23 mouse cellular contexts compared by ENCODE assay signal in genomic region chr14:121143831-121144455, GRCm38 (mm10).
A peak's percentile ranks its signal among the peaks of the same experiment; 100 is the strongest.
DNase-seq lines count a peak whose midpoint lies in the region; ATAC-seq and TF ChIP-seq lines count a peak whose summit lies in the region.
"Had no signal": no experiment of that assay in that cellular context is flagged by ENCODE, and none has a peak within 500 bp of the region (broad histone marks: within the 10 kb centered on the region; RNA-seq: fewer than 3 reads in every experiment).

No protein-coding gene starts in this region.

- H3K9ac ChIP-seq in liver, adult 2 months (ENCODE audit: low read depth, low read length) = no peak overlapping the region
- H3K9ac ChIP-seq in stomach, embryonic 16.5 days (ENCODE audit: low read length) = no peak overlapping the region
- H3K9ac ChIP-seq in stomach, postnatal 0 days (ENCODE audit: low read length) = no peak overlapping the region
- H3K9ac ChIP-seq: forebrain, embryonic 13.5 days; heart, embryonic 13.5 days; liver, embryonic 15.5 days had no signal

- 0 out of 2 replicates have a peak overlapping the region, but pooled peaks have one; percentile 13 for H3K27ac ChIP-seq in gastrocnemius, adult 2 months
- peak overlapping the region; percentile 66 for H3K27ac ChIP-seq in liver, adult 2 months (replicated peaks; ENCODE audit: insufficient read depth, low read depth, low read length)
- H3K27ac ChIP-seq in stomach, embryonic 16.5 days (ENCODE audit: low read length) = 0 out of 2 replicates have a peak overlapping the region, but pooled peaks have one; percentile 8
- no peak overlapping the region for H3K27ac ChIP-seq in stomach, postnatal 0 days (replicated peaks)
- H3K27ac ChIP-seq: forebrain, embryonic 13.5 days; heart, adult 2 months; heart, embryonic 13.5 days; hindbrain, postnatal 0 days; layer of hippocampus, adult 2 months had no signal

- no peak overlapping the region for H3K4me2 ChIP-seq in stomach, embryonic 16.5 days (ENCODE audit: low read depth, low read length)
- no peak overlapping the region for H3K4me2 ChIP-seq in stomach, postnatal 0 days (replicated peaks; ENCODE audit: low read depth)
- H3K4me2 ChIP-seq: forebrain, embryonic 13.5 days; heart, embryonic 13.5 days had no signal

- no peaks in the 10 kb centered on the region for H3K27me3 ChIP-seq in liver, adult 2 months (ENCODE audit: control insufficient read depth, insufficient read depth, low read length)
- no peaks in the 10 kb centered on the region for H3K27me3 ChIP-seq in stomach, embryonic 16.5 days (ENCODE audit: control insufficient read depth, insufficient read depth, low read length)
- no peaks in the 10 kb centered on the region for H3K27me3 ChIP-seq in stomach, postnatal 0 days (ENCODE audit: control insufficient read depth, insufficient read depth, low read length)
- H3K27me3 ChIP-seq: forebrain, embryonic 13.5 days; heart, embryonic 13.5 days; liver, embryonic 15.5 days had no signal

- TF ChIP-seq POLR2A in liver, adult 2 months (IDR thresholded peaks at IDR 0.05; ENCODE audit: extremely low read depth, insufficient read depth, low read length) = no peak

- no peaks in the 10 kb centered on the region for H3K9me3 ChIP-seq in stomach, embryonic 16.5 days (replicated peaks; ENCODE audit: control insufficient read depth, low read length)
- H3K9me3 ChIP-seq in stomach, postnatal 0 days (ENCODE audit: control insufficient read depth, low read length) = no peaks in the 10 kb centered on the region
- H3K9me3 ChIP-seq: forebrain, embryonic 13.5 days; heart, embryonic 13.5 days; liver, embryonic 15.5 days had no signal

- 0 out of 2 replicates have a peak, but pooled peaks cover 2% of the 10 kb centered on the region for H3K79me2 ChIP-seq in liver, adult 2 months (ENCODE audit: control insufficient read depth, insufficient read depth, low read length)

- peak; percentile 45 for DNase-seq in gastrocnemius, adult 2 months
- no peak for DNase-seq in gastrocnemius, postnatal 25 days
- peak; percentile 70 for DNase-seq in liver, adult 2 months (ENCODE audit: extremely low read depth, low read depth, low spot score)
- DNase-seq in liver = no peak
- no peak for DNase-seq in stomach, postnatal 0 days (ENCODE audit: low spot score)
- no peak for DNase-seq in right cerebral cortex, postnatal 10 days (ENCODE audit: low spot score in 2 of 2)
- DNase-seq: cerebellum, adult 2 months; cerebellum, postnatal 36 days; gastrocnemius, postnatal 36 days; heart, adult 2 months; heart, postnatal 14 days; lung, postnatal 4 days; midbrain, embryonic 14.5 days; right cerebral cortex, postnatal 14 days; spleen, adult 18-20 months; thymus, postnatal 25 days had no signal

- peaks cover 38% of the 10 kb centered on the region for H3K4me1 ChIP-seq in liver, adult 2 months (ENCODE audit: control insufficient read depth, insufficient read depth, low read length)
- peaks cover 29% of the 10 kb centered on the region for H3K4me1 ChIP-seq in stomach, embryonic 16.5 days (ENCODE audit: control insufficient read depth, insufficient read depth, low read length)
- H3K4me1 ChIP-seq in stomach, postnatal 0 days (replicated peaks; ENCODE audit: control insufficient read depth, insufficient read depth) = peaks cover 4% of the 10 kb centered on the region; the same call in 1 of the 2 replicates

- no peak for TF ChIP-seq CTCF in gastrocnemius, adult 2 months (IDR thresholded peaks at IDR 0.05)
- no peak for TF ChIP-seq CTCF in liver, adult 2 months (IDR thresholded peaks at IDR 0.05; ENCODE audit: low read depth, low read length)
- TF ChIP-seq CTCF in stomach, postnatal 0 days (IDR thresholded peaks at IDR 0.05; ENCODE audit: low read depth) = no peak

- TF ChIP-seq EP300 in stomach, postnatal 0 days (optimal IDR thresholded peaks at IDR 0.05) = no peak

- WGBS in liver, adult 2 months = 33% methylated on average over 7 of the region's 7 CpGs
- 82% methylated on average over 7 of the region's 7 CpGs for WGBS in stomach, embryonic 16.5 days
- WGBS in stomach, postnatal 0 days = 81% methylated on average over 7 of the region's 7 CpGs

- intact Hi-C loops in gastrocnemius, adult 2 months (cut with DNase I) = no loop called here

- H3K4me3 ChIP-seq in gastrocnemius, adult 2 months = no peak overlapping the region
- no peak overlapping the region for H3K4me3 ChIP-seq in liver, adult 2 months (ENCODE audit: insufficient read depth, low read depth, low read length)
- H3K4me3 ChIP-seq in stomach, embryonic 16.5 days (replicated peaks; ENCODE audit: low read length) = no peak overlapping the region
- H3K4me3 ChIP-seq in stomach, postnatal 0 days (ENCODE audit: low read depth, low read length) = no peak overlapping the region
- H3K4me3 ChIP-seq: forebrain, embryonic 13.5 days; heart, adult 2 months; heart, embryonic 13.5 days; layer of hippocampus, adult 2 months; liver, embryonic 15.5 days had no signal

- H3K36me3 ChIP-seq in liver, adult 2 months (ENCODE audit: control insufficient read depth, insufficient read depth, low read length) = no peaks in the 10 kb centered on the region
- no peaks in the 10 kb centered on the region for H3K36me3 ChIP-seq in stomach, embryonic 16.5 days (ENCODE audit: control insufficient read depth, insufficient read depth, low read length)
- H3K36me3 ChIP-seq in stomach, postnatal 0 days (ENCODE audit: control insufficient read depth, insufficient read depth, low read length) = no peaks in the 10 kb centered on the region
- H3K36me3 ChIP-seq: heart, embryonic 13.5 days; liver, embryonic 15.5 days had no signal

- no peak for ATAC-seq in stomach, embryonic 16.5 days (ENCODE audit: insufficient read depth, low FRiP score)
- ATAC-seq in stomach, postnatal 0 days (ENCODE audit: low FRiP score, low TSS enrichment) = no peak
- ATAC-seq: forebrain, embryonic 13.5 days; hindbrain, postnatal 0 days; intestine, postnatal 0 days had no signal

Comparison
In these comparisons a context has a peak if more than half of its experiments do, and no peak if none do; other contexts are left out.
1. DNase-seq: peak in gastrocnemius, adult 2 months (single experiment) and liver, adult 2 months (single experiment); none in gastrocnemius, postnatal 25 days (single experiment), liver (single experiment), stomach, postnatal 0 days (single experiment) and right cerebral cortex, postnatal 10 days (0 of 2).